Mouse (Mus musculus) CH12.LX (cell line): ENCODE results near the gene Fam186b. TPM values are rescaled to one million over a fixed set of nuclear protein-coding genes. Genes with fewer than 3 reads are reported as not detected.

Source experiments
- DNase-seq: peaks from one replicate; pipeline ENCODE4 v3.0.0-alpha.2; 2013; ENCODE audit errors: extremely low read depth
- H3K27ac ChIP-seq: 2 replicates; pipeline ENCODE4 v1.5.1; 2012; ENCODE audit warnings: low read depth, mild to moderate bottlenecking, control low read depth, moderate library complexity; ENCODE audit not compliant: insufficient read depth
- H3K27me3 ChIP-seq: replicated peaks from 2 replicates; pipeline ENCODE3; 2012; ENCODE audit warnings: inconsistent platforms
- H3K36me3 ChIP-seq, 2 experiments: replicated peaks in 1 of 2; 2 replicates each; pipeline versions ENCODE3 to v1.6.1; 2012; ENCODE audit warnings: inconsistent platforms in 1 of 2, low read length in 1 of 2, mild to moderate bottlenecking in 1 of 2, mixed read lengths in 1 of 2, moderate library complexity in 1 of 2; ENCODE audit not compliant: control insufficient read depth in 1 of 2, insufficient read depth in 1 of 2
- H3K4me1 ChIP-seq, 2 experiments: 2 replicates each; pipeline ENCODE4 v1.6.1; 2012; ENCODE audit warnings: inconsistent platforms in 1 of 2, moderate library complexity in 1 of 2; ENCODE audit not compliant: insufficient read depth in 2 of 2, control insufficient read depth in 1 of 2
- H3K4me2 ChIP-seq: 2 replicates; pipeline ENCODE4 v1.6.1; 2012; ENCODE audit warnings: low read depth, mild to moderate bottlenecking, control low read depth; ENCODE audit not compliant: poor library complexity, insufficient read depth, severe bottlenecking
- H3K4me3 ChIP-seq, 3 experiments: fragments of 150-350 bp in 1 of 3; sonication (generic) in 1 of 3; replicated peaks in 1 of 3; 2 replicates each; pipeline versions ENCODE3 to v1.5.1; 2011 to 2012; ENCODE audit warnings: low read depth in 2 of 3, low read length in 2 of 3, mild to moderate bottlenecking in 2 of 3, moderate library complexity in 2 of 3, control low read depth in 1 of 3, improper control_type of control experiment in 1 of 3, inconsistent platforms in 1 of 3, mixed read lengths in 1 of 3; ENCODE audit not compliant: poor library complexity in 1 of 3
- H3K79me2 ChIP-seq: replicated peaks from 2 replicates; pipeline ENCODE4 v1.6.1; 2012; ENCODE audit warnings: mild to moderate bottlenecking, moderate library complexity; ENCODE audit not compliant: control insufficient read depth, poor library complexity, insufficient read depth, severe bottlenecking; ENCODE audit errors: extremely low read depth
- H3K9ac ChIP-seq: 2 replicates; pipeline ENCODE4 v1.6.1; 2012; ENCODE audit warnings: low read depth, mild to moderate bottlenecking, control low read depth, moderate library complexity; ENCODE audit not compliant: insufficient read depth
- H3K9me3 ChIP-seq: replicated peaks from 2 replicates; pipeline ENCODE3; 2012; ENCODE audit warnings: low read length, inconsistent platforms, mixed read lengths
- CHD2 ChIP-seq: IDR thresholded peaks from 2 replicates; pipeline ENCODE4 v1.6.1; 2011; ENCODE audit warnings: low read length, improper control_type of control experiment
- ELF1 ChIP-seq: IDR thresholded peaks from 2 replicates; pipeline ENCODE4 v1.6.1; 2014; ENCODE audit warnings: low read depth, mild to moderate bottlenecking, inconsistent platforms, low read length, improper control_type of control experiment
- JUND ChIP-seq: conservative IDR thresholded peaks from 2 replicates; pipeline ENCODE4 v1.6.1; 2011; ENCODE audit warnings: low read depth, low read length, improper control_type of control experiment
- MAX ChIP-seq: IDR thresholded peaks from 2 replicates; pipeline ENCODE4 v1.6.1; 2011; ENCODE audit warnings: low read length, improper control_type of control experiment
- MAZ ChIP-seq: IDR thresholded peaks from 2 replicates; pipeline ENCODE4 v1.6.1; 2012; ENCODE audit warnings: low read depth, mild to moderate bottlenecking, inconsistent platforms, low read length, improper control_type of control experiment, moderate library complexity
- MXI1 ChIP-seq: IDR thresholded peaks from 2 replicates; pipeline ENCODE4 v1.6.1; 2011; ENCODE audit warnings: mild to moderate bottlenecking, low read depth, low read length, improper control_type of control experiment
- NRF1 ChIP-seq: IDR thresholded peaks from 2 replicates; pipeline ENCODE4 v1.6.1; 2014; ENCODE audit warnings: low read depth, mild to moderate bottlenecking, inconsistent platforms, low read length, improper control_type of control experiment, moderate library complexity
- PAX5 ChIP-seq: IDR thresholded peaks from 2 replicates; pipeline ENCODE4 v1.6.1; 2012; ENCODE audit warnings: low read length, inconsistent platforms, mixed read lengths
- RAD21 ChIP-seq: IDR thresholded peaks from 2 replicates; pipeline ENCODE4 v1.6.1; 2011; ENCODE audit warnings: low read depth, mild to moderate bottlenecking, low read length, improper control_type of control experiment, moderate library complexity
- SMC3 ChIP-seq: IDR thresholded peaks from 2 replicates; pipeline ENCODE4 v1.6.1; 2011; ENCODE audit warnings: low read depth, low read length, improper control_type of control experiment
- TBP ChIP-seq: conservative IDR thresholded peaks from 2 replicates; pipeline ENCODE4 v1.6.1; 2011; ENCODE audit warnings: low read depth, low read length, improper control_type of control experiment
- TCF12 ChIP-seq: IDR thresholded peaks from 2 replicates; pipeline ENCODE4 v1.6.1; 2014; ENCODE audit warnings: low read depth, mild to moderate bottlenecking, inconsistent platforms, low read length, improper control_type of control experiment
- USF2 ChIP-seq: conservative IDR thresholded peaks from 2 replicates; pipeline ENCODE4 v1.6.1; 2011; ENCODE audit warnings: low read depth, low read length, improper control_type of control experiment
- ZC3H11A ChIP-seq: IDR thresholded peaks from 2 replicates; pipeline ENCODE4 v1.6.1; 2012; ENCODE audit warnings: low read depth, mild to moderate bottlenecking, inconsistent platforms, low read length, improper control_type of control experiment
- ZMIZ1 ChIP-seq: IDR thresholded peaks from 2 replicates; pipeline ENCODE4 v1.6.1; 2012; ENCODE audit warnings: low read depth, mild to moderate bottlenecking, inconsistent platforms, low read length, improper control_type of control experiment
- dilution Hi-C: fragments of 300-500 bp; cut with MboI; formaldehyde crosslinking; loops from 2 replicates; pipeline ENCODE4 v1.14.3; 2020; ENCODE audit warnings: low sequenced_read_pairs; ENCODE audit not compliant: extremely low pct_unique_long_range_greater_than_20kb, extremely low pct_ligation_motif_present
- in situ Hi-C: fragments of 300-500 bp; cut with MboI; formaldehyde crosslinking; loops from 3 replicates; pipeline ENCODE4 v1.14.3; 2019; ENCODE audit warnings: low sequenced_read_pairs, low pct_ligation_motif_present, low pct_unique_long_range_greater_than_20kb, mixed read lengths
- polyA plus RNA-seq: library from polyadenylated mRNA; unstranded; fragments of >175 nt; gene quantifications from 2 replicates; pipeline ENCODE4 v1.2.1, GENCODE M21; 2012; ENCODE audit warnings: low read depth; ENCODE audit not compliant: insufficient read length
- total RNA-seq, 2 experiments: library from RNA; depleted of rRNA; stranded (reverse); fragments of 300-350 nt in 1 of 2; fragments of >200 nt in 1 of 2; gene quantifications; 2 replicates each; pipeline ENCODE4 v1.2.3; 2012 to 2014

Gene Fam186b
- total and polyA plus RNA-seq, 3 experiments = 0.04 to 0.11 TPM; not detected in 1

- H3K79me2 ChIP-seq = no peaks in the 10 kb centered on the region
- H3K27me3 ChIP-seq = no peaks in the 10 kb centered on the region
- H3K9ac ChIP-seq = no peak overlapping the region
- dilution Hi-C loops = no loop called here
- H3K4me1 ChIP-seq = peaks cover 0 to 12% of the 10 kb centered on the region in 2 experiments; a peak in 2 of 4 replicates
- H3K27ac ChIP-seq = no peak overlapping the region
- no peaks in the 10 kb centered on the region for H3K9me3 ChIP-seq
- no peak overlapping the region for H3K4me3 ChIP-seq
- H3K36me3 ChIP-seq = peaks cover 54 to 90% of the 10 kb centered on the region in 2 experiments
- in situ Hi-C loops = no loop called here
- no peak overlapping the region for H3K4me2 ChIP-seq
- DNase-seq = no peak
- TF ChIP-seq ZMIZ1 (no peak), CHD2 (no peak), TBP (no peak), MAX (no peak), ELF1 (no peak), MXI1 (no peak)
Measured at GRCm38 (mm10) chr15:99307476-99307875, 11.8 kb upstream of the Fam186b start.

- no peak overlapping the region for H3K27ac ChIP-seq
- peaks cover 28% of the 10 kb centered on the region for H3K27me3 ChIP-seq
- dilution Hi-C loops = no loop called here
- H3K9me3 ChIP-seq = no peaks in the 10 kb centered on the region
- peaks cover 3 to 20% of the 10 kb centered on the region in 2 experiments; a peak in 3 of 4 replicates for H3K4me1 ChIP-seq
- H3K79me2 ChIP-seq = no peaks in the 10 kb centered on the region; the same call in 1 of the 2 replicates
- TF ChIP-seq JUND (no peak), NRF1 (no peak), SMC3 (no peak), USF2 (no peak), PAX5 (no peak), TCF12 (no peak), MAZ (no peak), ZC3H11A (no peak), RAD21 (no peak)
- in situ Hi-C loops = no loop called here
- no peak overlapping the region for H3K4me2 ChIP-seq
- peaks cover 0 to 5% of the 10 kb centered on the region in 2 experiments for H3K36me3 ChIP-seq
- no peak overlapping the region for H3K4me3 ChIP-seq
- DNase-seq = peak; percentile 29
- H3K9ac ChIP-seq = no peak overlapping the region
Measured at GRCm38 (mm10) chr15:99296213-99296612, 525 bp upstream of the Fam186b start.
